Mouse (Mus musculus) limb, embryonic 15.5 days (tissue): ENCODE results near the gene Als2cr12. TPM values are rescaled to one million over a fixed set of nuclear protein-coding genes. Genes with fewer than 3 reads are reported as not detected.
"Not testable (repeated sequence)": the region's sequence is repeated elsewhere in the genome, so short reads cannot be mapped to it uniquely, and the experiment has no call there.

Source experiments
- ATAC-seq: fragments of 200-750 bp; cut with Nextera tagmentation; 2 replicates; pipeline ENCODE4 v1.8.0; 2017; ENCODE audit warnings: low read depth, moderate TSS enrichment; ENCODE audit not compliant: insufficient number of reproducible peaks, low FRiP score, low TSS enrichment
- H3K27ac ChIP-seq: fragments of 300-500 bp; sonication (generic); 2 replicates; pipeline ENCODE4 v1.5.1; 2015; ENCODE audit warnings: moderate library complexity, mild to moderate bottlenecking, inconsistent platforms
- H3K27me3 ChIP-seq: fragments of 300-500 bp; sonication (generic); 2 replicates; pipeline ENCODE4 v1.6.1; 2015; ENCODE audit warnings: inconsistent platforms
- H3K36me3 ChIP-seq: fragments of 300-500 bp; sonication (generic); 2 replicates; pipeline ENCODE4 v1.6.1; 2015; ENCODE audit warnings: inconsistent platforms
- H3K4me1 ChIP-seq: fragments of 300-500 bp; sonication (generic); 2 replicates; pipeline ENCODE4 v1.6.1; 2015; ENCODE audit warnings: inconsistent platforms
- H3K4me2 ChIP-seq: fragments of 300-500 bp; sonication (generic); 2 replicates; pipeline ENCODE4 v1.6.1; 2015; ENCODE audit warnings: mild to moderate bottlenecking, inconsistent platforms
- H3K4me3 ChIP-seq: fragments of 300-500 bp; sonication (generic); 2 replicates; pipeline ENCODE4 v1.5.1; 2015; ENCODE audit warnings: mild to moderate bottlenecking, inconsistent platforms
- H3K9ac ChIP-seq: fragments of 300-500 bp; sonication (generic); 2 replicates; pipeline ENCODE4 v1.6.1; 2015; ENCODE audit warnings: inconsistent platforms
- H3K9me3 ChIP-seq: fragments of 300-500 bp; sonication (generic); 2 replicates; pipeline ENCODE4 v1.6.1; 2016; ENCODE audit warnings: inconsistent platforms
- WGBS: fragments of 180-500 bp; shearing (Covaris S2); methylation state at CpG from one replicate; pipeline ENCODE4 v1.1.7; 2015; 5-methylcytosine and 5-hydroxymethylcytosine counted together
- polyA plus RNA-seq: library from polyadenylated mRNA; unstranded; fragments of >200 nt; fragmentation: Nextera tagmentation; extraction: Ambion mirVana; gene quantifications from 2 replicates; pipeline ENCODE4 v1.2.1, GENCODE M21; 2015

Als2cr12 gene
- 0.10 and 0.16 TPM in 2 replicates for polyA plus RNA-seq

DNA sequence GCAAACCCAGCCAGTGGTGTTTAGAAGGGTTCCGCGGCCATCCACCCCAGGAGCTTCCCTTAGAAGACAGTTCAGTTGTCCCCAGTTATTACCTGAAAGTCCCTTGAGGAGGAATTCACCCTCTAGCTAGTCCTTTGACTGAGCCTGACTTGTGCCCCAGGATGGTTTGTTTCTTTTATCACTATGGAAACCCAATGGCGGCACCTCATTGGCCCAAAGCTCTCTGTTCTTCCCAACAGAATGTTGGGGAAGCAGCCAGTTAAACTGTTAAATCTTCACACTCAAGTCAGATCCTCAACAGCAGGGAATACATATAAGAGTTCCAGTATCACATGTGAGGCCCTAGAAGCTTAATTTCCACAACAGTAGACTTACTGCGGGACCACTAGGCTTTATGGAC is at the start of gene Als2cr12:
TSS of gene Als2cr12 (minus strand) at position 180 of the 400 bp plus-strand sequence.
- not testable (repeated sequence) for H3K4me1 ChIP-seq, H3K9ac ChIP-seq, H3K9me3 ChIP-seq, H3K36me3 ChIP-seq, H3K27ac ChIP-seq, H3K4me2 ChIP-seq, H3K27me3 ChIP-seq, H3K4me3 ChIP-seq, ATAC-seq
- WGBS = 81% methylated on average over 4 of the region's 4 CpGs

DNA sequence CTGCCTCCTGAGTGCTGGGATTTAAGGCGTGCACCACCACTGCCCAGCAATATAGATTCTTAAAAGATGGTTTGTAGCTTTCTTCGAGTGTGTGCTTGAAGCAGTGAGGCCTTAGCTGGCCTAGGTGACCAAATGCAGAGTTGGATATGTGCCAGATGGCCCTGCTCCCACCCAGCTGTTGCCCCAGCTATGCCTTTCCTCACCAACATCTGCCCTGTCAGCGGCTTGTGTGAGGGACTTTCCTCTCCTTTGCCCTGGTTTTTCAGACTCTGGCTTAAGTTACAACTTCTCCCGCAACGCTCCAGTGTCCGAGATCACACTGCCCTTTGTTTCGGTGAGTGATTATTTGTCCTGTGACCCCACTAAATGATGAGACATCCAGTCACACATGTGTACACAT is 48.9 kb upstream of the Als2cr12 start:
- 81% methylated on average over 7 of the region's 7 CpGs for WGBS
- H3K36me3 ChIP-seq = peaks cover 92% of the 10 kb centered on the region
- no peak overlapping the region for H3K4me2 ChIP-seq
- no peaks in the 10 kb centered on the region for H3K27me3 ChIP-seq
- no peak overlapping the region for H3K9ac ChIP-seq
- H3K9me3 ChIP-seq = no peaks in the 10 kb centered on the region
- H3K27ac ChIP-seq = no peak overlapping the region
- 0 out of 2 replicates have a peak, but pooled peaks cover 2% of the 10 kb centered on the region for H3K4me1 ChIP-seq
- ATAC-seq = no peak
- no peak overlapping the region for H3K4me3 ChIP-seq

GRCm38 (mm10) chr1:58743252-58743651 is 47.5 kb upstream of the Als2cr12 start:
- no peaks in the 10 kb centered on the region for H3K27me3 ChIP-seq
- no peak for ATAC-seq
- H3K4me1 ChIP-seq = 0 out of 2 replicates have a peak, but pooled peaks cover 2% of the 10 kb centered on the region
- no peak overlapping the region for H3K4me3 ChIP-seq
- H3K9ac ChIP-seq = no peak overlapping the region
- 86% methylated on average over 6 of the region's 6 CpGs for WGBS
- no peak overlapping the region for H3K27ac ChIP-seq
- H3K4me2 ChIP-seq = no peak overlapping the region
- peaks cover 93% of the 10 kb centered on the region for H3K36me3 ChIP-seq
- no peaks in the 10 kb centered on the region for H3K9me3 ChIP-seq

DNA sequence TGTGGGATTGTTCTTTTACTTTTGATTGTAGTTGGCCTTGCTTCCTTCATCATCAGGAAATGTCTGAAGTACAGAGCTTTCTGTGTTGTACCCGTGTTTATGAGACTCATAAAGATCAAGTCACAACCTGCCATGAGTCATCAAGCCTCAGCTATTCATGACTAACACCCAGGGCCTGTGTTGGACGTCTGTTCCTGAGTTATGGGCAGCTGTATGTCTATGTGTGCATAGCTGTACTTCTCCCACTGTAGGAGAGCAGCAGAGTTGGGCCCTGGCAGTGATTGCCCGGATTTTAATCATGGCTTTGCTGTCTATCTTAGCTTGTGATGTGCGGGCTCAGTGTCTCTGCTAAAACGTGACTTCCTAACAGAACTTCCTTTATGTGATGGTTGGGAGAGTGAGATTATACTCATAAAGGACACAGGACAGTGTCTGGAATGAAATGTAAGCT is 46.8 kb upstream of the Als2cr12 start:
- peaks cover 91% of the 10 kb centered on the region for H3K36me3 ChIP-seq
- H3K9ac ChIP-seq = no peak overlapping the region
- no peak; the same call in 1 of the 2 replicates for ATAC-seq

GRCm38 (mm10) chr1:58739529-58739928 is 43.7 kb upstream of the Als2cr12 start:
- Histone ChIP-seq H3K4me3 (no peak overlapping the region), H3K27me3 (no peaks in the 10 kb centered on the region)
- 91% methylated on average over 7 of the region's 7 CpGs for WGBS

More for the DNA sequence above, 46.8 kb upstream of the Als2cr12 start:
- 0 out of 2 replicates have a peak, but pooled peaks cover 2% of the 10 kb centered on the region for H3K4me1 ChIP-seq
- H3K27me3 ChIP-seq = no peaks in the 10 kb centered on the region
- H3K4me3 ChIP-seq = no peak overlapping the region
- H3K4me2 ChIP-seq = no peak overlapping the region
- H3K9me3 ChIP-seq = no peaks in the 10 kb centered on the region
- no peak overlapping the region; the same call in 1 of the 2 replicates for H3K27ac ChIP-seq
- WGBS = 49% methylated on average over 5 of the region's 5 CpGs

GRCm38 (mm10) chr1:58736968-58737367 is 41.2 kb upstream of the Als2cr12 start:
- no peaks in the 10 kb centered on the region for H3K4me1 ChIP-seq
- no peak for ATAC-seq

More at GRCm38 (mm10) chr1:58739529-58739928, 43.7 kb upstream of the Als2cr12 start:
- ATAC-seq = no peak
- Histone ChIP-seq H3K4me1 (0 out of 2 replicates have a peak, but pooled peaks cover 2% of the 10 kb centered on the region), H3K9ac (no peak overlapping the region), H3K27ac (no peak overlapping the region), H3K9me3 (no peaks in the 10 kb centered on the region), H3K4me2 (no peak overlapping the region), H3K36me3 (peaks cover 94% of the 10 kb centered on the region)

GRCm38 (mm10) chr1:58735962-58736361 is 40.2 kb upstream of the Als2cr12 start:
- Histone ChIP-seq H3K4me2 (no peak overlapping the region), H3K27ac (no peak overlapping the region), H3K4me3 (no peak overlapping the region), H3K9ac (no peak overlapping the region), H3K4me1 (no peaks in the 10 kb centered on the region), H3K9me3 (no peaks in the 10 kb centered on the region), H3K36me3 (peaks cover 82% of the 10 kb centered on the region), H3K27me3 (no peaks in the 10 kb centered on the region)
- ATAC-seq = no peak
- WGBS = 85% methylated on average over 7 of the region's 7 CpGs

More at GRCm38 (mm10) chr1:58736968-58737367, 41.2 kb upstream of the Als2cr12 start:
- WGBS = 93% methylated on average over 22 of the region's 22 CpGs
- Histone ChIP-seq H3K27ac (no peak overlapping the region), H3K27me3 (no peaks in the 10 kb centered on the region), H3K4me3 (no peak overlapping the region), H3K9ac (no peak overlapping the region), H3K36me3 (peaks cover 83% of the 10 kb centered on the region), H3K9me3 (no peaks in the 10 kb centered on the region), H3K4me2 (no peak overlapping the region)

GRCm38 (mm10) chr1:58734043-58734920 is 38.5 kb upstream of the Als2cr12 start:
- Histone ChIP-seq H3K4me1 (no peaks in the 10 kb centered on the region), H3K27ac (no peak overlapping the region), H3K9me3 (no peaks in the 10 kb centered on the region), H3K4me3 (no peak overlapping the region), H3K4me2 (no peak overlapping the region), H3K36me3 (peaks cover 77% of the 10 kb centered on the region), H3K27me3 (no peaks in the 10 kb centered on the region), H3K9ac (no peak overlapping the region)
- no peak for ATAC-seq
- 93% methylated on average over 11 of the region's 11 CpGs for WGBS

DNA sequence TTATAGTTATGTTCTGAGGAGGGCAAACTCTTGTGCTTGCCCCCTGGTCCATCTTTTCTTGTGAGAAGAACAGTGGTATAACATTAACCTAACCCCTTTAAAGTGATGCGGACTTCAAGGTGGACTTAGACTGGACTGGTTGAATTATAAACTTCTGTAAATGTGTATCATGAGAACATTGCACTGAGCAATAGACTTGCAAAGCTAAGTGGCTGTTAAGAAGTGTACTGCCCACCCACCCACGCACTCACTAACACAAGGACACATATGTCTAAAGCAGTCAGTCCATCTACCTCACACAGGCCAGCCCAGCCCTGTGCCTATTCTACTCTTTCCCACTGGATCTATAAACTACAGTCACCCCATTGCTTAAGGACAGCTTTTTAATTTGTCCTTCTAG is 37.8 kb upstream of the Als2cr12 start:
- H3K4me3 ChIP-seq = no peak overlapping the region

DNA sequence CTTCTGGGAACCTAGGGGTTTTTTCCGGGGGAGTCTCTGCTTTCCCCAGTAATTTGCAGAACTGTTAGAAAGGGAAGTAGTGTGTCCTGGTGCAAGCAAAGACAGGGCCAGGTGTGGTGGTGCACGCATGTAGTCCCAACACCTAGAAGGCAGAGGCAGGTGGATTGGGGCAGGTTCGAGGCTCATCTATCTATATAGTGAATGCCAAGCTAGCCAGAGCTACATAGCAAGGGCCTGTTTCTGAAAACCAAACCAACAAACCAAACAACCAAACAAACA is 32.7 kb upstream of the Als2cr12 start:
- Histone ChIP-seq H3K9me3 (no peaks in the 10 kb centered on the region), H3K4me1 (peaks cover 10% of the 10 kb centered on the region), H3K27ac (no peak overlapping the region), H3K4me3 (no peak overlapping the region), H3K9ac (no peak overlapping the region), H3K4me2 (no peak overlapping the region), H3K36me3 (peaks cover 53% of the 10 kb centered on the region), H3K27me3 (no peaks in the 10 kb centered on the region)
- 97% methylated on average over 3 of the region's 3 CpGs for WGBS
- no peak for ATAC-seq

More for the DNA sequence above, 37.8 kb upstream of the Als2cr12 start:
- Histone ChIP-seq H3K4me1 (no peaks in the 10 kb centered on the region), H3K36me3 (peaks cover 79% of the 10 kb centered on the region), H3K9ac (no peak overlapping the region), H3K27ac (no peak overlapping the region), H3K4me2 (no peak overlapping the region), H3K27me3 (no peaks in the 10 kb centered on the region), H3K9me3 (no peaks in the 10 kb centered on the region)
- WGBS = 88% methylated on average over 2 of the region's 2 CpGs
- ATAC-seq = no peak

GRCm38 (mm10) chr1:58727747-58728589 is 32.2 kb upstream of the Als2cr12 start:
- no peaks in the 10 kb centered on the region for H3K9me3 ChIP-seq
- H3K9ac ChIP-seq = no peak overlapping the region
- WGBS = 85% methylated on average over 10 of the region's 10 CpGs
- peaks cover 10% of the 10 kb centered on the region for H3K4me1 ChIP-seq
- H3K27ac ChIP-seq = no peak overlapping the region
- ATAC-seq = no peak
- H3K36me3 ChIP-seq = peaks cover 49% of the 10 kb centered on the region
- no peak overlapping the region for H3K4me3 ChIP-seq
- H3K4me2 ChIP-seq = no peak overlapping the region
- no peaks in the 10 kb centered on the region for H3K27me3 ChIP-seq
